ENCODE assay signal across 9 mouse cellular contexts in the genomic region with DNA sequence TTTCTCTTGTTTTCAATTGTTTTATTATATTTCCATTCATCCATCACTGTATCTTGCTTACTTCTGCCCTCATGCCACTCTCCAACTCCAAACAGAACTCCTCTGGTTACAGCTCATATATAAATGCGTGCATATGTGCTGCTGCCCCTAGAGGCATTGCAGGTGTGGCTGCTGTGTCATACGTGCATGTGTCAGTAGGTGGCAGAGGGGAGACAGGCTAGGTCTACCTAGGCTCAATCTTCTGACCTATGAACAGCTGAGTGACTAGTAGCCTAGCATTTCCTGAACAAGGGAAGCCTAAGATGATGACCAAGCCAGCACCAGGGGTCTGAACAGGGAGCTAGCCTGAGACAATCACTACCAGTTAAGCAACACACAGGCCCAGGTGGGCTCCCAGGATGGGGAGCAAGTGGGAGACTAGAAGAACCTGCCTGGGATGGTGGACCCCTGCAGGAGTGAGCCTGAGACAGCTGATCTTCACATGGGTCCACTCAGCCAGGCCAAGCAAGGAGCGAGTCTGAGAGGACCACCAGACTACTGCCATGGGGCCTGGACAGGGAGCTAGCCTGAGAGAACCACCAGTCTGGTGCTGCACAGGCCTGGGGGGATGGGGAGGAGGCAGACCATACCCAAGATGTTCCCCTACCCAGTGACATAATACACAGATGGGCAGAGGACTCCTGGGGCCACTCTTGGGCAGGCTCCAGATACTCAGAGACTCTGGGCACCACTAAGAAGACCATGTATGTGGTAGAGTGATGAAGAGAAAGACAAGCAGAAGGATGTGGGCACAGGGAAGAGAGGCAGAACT. TPM values are rescaled to one million over a fixed set of nuclear protein-coding genes. Genes with fewer than 3 reads are reported as not detected.
A peak's percentile ranks its signal among the peaks of the same experiment; 100 is the strongest.
DNase-seq lines count a peak whose midpoint lies in the region; ATAC-seq and TF ChIP-seq lines count a peak whose summit lies in the region.
"Had no signal": no experiment of that assay in that cellular context is flagged by ENCODE, and none has a peak within 500 bp of the region (broad histone marks: within the 10 kb centered on the region; RNA-seq: fewer than 3 reads in every experiment).

No protein-coding gene starts in this region.

- no peaks in the 10 kb centered on the region for H3K27me3 ChIP-seq in hindbrain, embryonic 12.5 days
- no peaks in the 10 kb centered on the region for H3K27me3 ChIP-seq in liver, adult 2 months (ENCODE audit: control insufficient read depth, insufficient read depth, low read length)

- 51% methylated on average over 3 of the region's 3 CpGs for WGBS in hindbrain, embryonic 12.5 days
- 47% methylated on average over 3 of the region's 3 CpGs for WGBS in liver, adult 2 months

- H3K27ac ChIP-seq in hindbrain, embryonic 12.5 days = no peak overlapping the region
- no peak overlapping the region for H3K27ac ChIP-seq in liver, adult 2 months (replicated peaks; ENCODE audit: insufficient read depth, low read depth, low read length)

- H3K9ac ChIP-seq in hindbrain, embryonic 12.5 days = no peak overlapping the region
- no peak overlapping the region for H3K9ac ChIP-seq in liver, adult 2 months (ENCODE audit: low read depth, low read length)

- peak; percentile 91 for TF ChIP-seq CTCF in liver, adult 2 months (IDR thresholded peaks at IDR 0.05; ENCODE audit: low read depth, low read length)

- no peak for TF ChIP-seq POLR2A in liver, adult 2 months (IDR thresholded peaks at IDR 0.05; ENCODE audit: extremely low read depth, insufficient read depth, low read length)

- peak; percentile 91 for ATAC-seq in common myeloid progenitor, adult 5-6 weeks (replicated peaks; ENCODE audit: low read depth, poor library complexity, severe bottlenecking)
- 0 out of 2 replicates have a peak, but pooled peaks have one; percentile 62 for ATAC-seq in hindbrain, embryonic 12.5 days (ENCODE audit: low FRiP score)

- no peak overlapping the region for H3K4me2 ChIP-seq in hindbrain, embryonic 12.5 days (replicated peaks)

- H3K36me3 ChIP-seq in hindbrain, embryonic 12.5 days = no peaks in the 10 kb centered on the region
- H3K36me3 ChIP-seq in liver, adult 2 months (ENCODE audit: control insufficient read depth, insufficient read depth, low read length) = no peaks in the 10 kb centered on the region

- no peak overlapping the region for H3K4me3 ChIP-seq in hindbrain, embryonic 12.5 days
- H3K4me3 ChIP-seq in liver, adult 2 months (ENCODE audit: insufficient read depth, low read depth, low read length) = no peak overlapping the region
- H3K4me3 ChIP-seq: erythroblast, embryonic 14.5 days had no signal

- H3K4me1 ChIP-seq in hindbrain, embryonic 12.5 days = peaks cover 25% of the 10 kb centered on the region
- H3K4me1 ChIP-seq in liver, adult 2 months (ENCODE audit: control insufficient read depth, insufficient read depth, low read length) = peaks cover 9% of the 10 kb centered on the region

- peaks cover 16% of the 10 kb centered on the region for H3K79me2 ChIP-seq in liver, adult 2 months (ENCODE audit: control insufficient read depth, insufficient read depth, low read length)

- DNase-seq in urinary bladder, postnatal 14 days (ENCODE audit: low spot score) = peak; percentile 65
- no peak for DNase-seq in urinary bladder, adult 2 months (ENCODE audit: low spot score)
- DNase-seq in liver, adult 2 months (ENCODE audit: extremely low read depth, low read depth, low spot score) = peak; percentile 57
- peak; percentile 37 to 62 for DNase-seq in natural killer cell, adult 2 months (ENCODE audit: low spot score in 2 of 2)
- peak; percentile 67 for DNase-seq in yolk sac, embryonic 10.5 days (ENCODE audit: low spot score)
- DNase-seq in urinary bladder, postnatal 10 days (ENCODE audit: low spot score) = no peak

- H3K9me3 ChIP-seq in hindbrain, embryonic 12.5 days (replicated peaks) = no peaks in the 10 kb centered on the region

RNA-seq across cellular contexts. Expression of a gene that starts 17.5 kb away (rescaled TPM):
- polyA plus RNA-seq in urinary bladder, adult 2 months (2012; rRNA removed) = 14.3 and 21.8 TPM in 2 replicates
- 25.0 and 38.5 TPM in 2 replicates for total RNA-seq in common myeloid progenitor, adult 5-6 weeks (2017)
- 47.8 and 60.3 TPM in 2 replicates for polyA plus RNA-seq in hindbrain, embryonic 12.5 days (2016; fragmentation: Nextera tagmentation; extraction: Ambion mirVana)
- 19.2 and 26.5 TPM in 2 replicates for total RNA-seq in liver, adult 2 months (2014; rRNA removed)
- polyA plus RNA-seq in liver, adult 2 months (2012; rRNA removed) = 9.3 and 10.7 TPM in 2 replicates

Comparison
In these comparisons a context has a peak if more than half of its experiments do, and no peak if none do; other contexts are left out.
1. DNase-seq: peak in urinary bladder, postnatal 14 days (single experiment), liver, adult 2 months (single experiment), natural killer cell, adult 2 months (2 of 2) and yolk sac, embryonic 10.5 days (single experiment); none in urinary bladder, adult 2 months (single experiment) and urinary bladder, postnatal 10 days (single experiment).